Mouse (Mus musculus) thymus, postnatal 36 days (tissue): ENCODE data around the gene Csrp3.
A peak's percentile ranks its signal among the peaks of the same experiment; 100 is the strongest.

Source experiments
- DNase-seq, 2 experiments: peaks; one replicate each; pipeline ENCODE4 v3.0.0; 2022; ENCODE audit warnings: mixed read lengths in 2 of 2

The Csrp3 gene

DNA sequence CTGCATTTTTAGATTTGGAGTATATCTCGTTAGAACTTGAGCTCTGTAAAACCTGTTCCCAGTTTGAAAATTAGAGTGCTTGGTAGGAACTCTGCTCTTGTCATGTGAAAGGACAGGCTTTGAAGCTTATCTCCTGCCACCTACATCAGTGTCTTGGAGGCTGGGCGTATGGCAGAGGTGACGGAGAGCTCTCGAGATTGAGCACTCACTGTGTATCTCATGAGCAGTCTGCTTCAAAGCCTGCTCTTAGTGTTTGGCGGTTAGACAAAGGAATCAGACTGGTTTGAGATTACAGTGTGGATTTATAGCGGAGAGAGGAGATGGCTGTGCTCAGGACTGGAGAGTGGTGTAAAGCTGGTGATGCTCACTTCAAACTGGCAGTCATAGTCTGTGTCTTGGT lies 22.7 kb downstream of the Csrp3 start:
- no peak for DNase-seq

GRCm38 (mm10) chr7:48824671-48825070 lies 23.2 kb downstream of the Csrp3 start:
- DNase-seq, result no peak

DNA sequence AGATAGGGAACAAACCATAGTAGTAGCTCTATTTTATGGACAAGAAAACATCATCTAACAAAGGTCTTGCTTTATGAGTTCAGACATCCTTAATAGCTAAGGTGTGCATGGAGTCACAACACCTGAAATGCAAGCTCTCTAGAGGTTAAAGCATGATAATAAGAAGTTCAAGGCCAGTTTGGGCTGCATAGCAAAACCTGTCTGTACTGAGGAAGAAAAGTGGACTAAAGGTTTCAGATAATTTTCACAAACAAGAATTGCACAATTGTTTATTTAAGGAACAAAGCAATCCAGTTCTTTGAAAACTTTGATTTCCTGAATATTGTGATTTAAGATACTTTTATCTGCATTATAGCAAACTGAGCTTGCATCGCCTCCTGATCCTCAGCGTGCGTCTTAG lies 24.2 kb downstream of the Csrp3 start:
- no peak for DNase-seq

DNA sequence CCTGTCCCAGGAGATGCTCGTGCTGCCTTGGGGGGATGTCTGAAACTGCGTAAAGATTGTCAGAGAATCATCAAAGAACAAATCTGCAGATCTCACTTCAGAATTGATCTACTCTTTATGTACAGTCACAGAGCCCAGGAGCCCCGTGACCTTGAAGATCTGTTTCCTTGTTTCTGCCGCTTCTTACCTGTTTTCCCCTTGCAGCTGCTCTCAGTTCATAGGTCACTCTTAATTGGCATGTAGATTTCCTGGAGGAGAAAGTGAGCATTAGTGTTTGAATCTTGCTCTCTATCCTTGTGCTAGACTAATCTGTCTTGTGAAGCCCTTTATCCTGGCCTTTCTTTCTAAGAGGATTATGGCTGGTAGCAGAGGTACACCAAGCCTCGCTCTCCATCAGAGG lies 26.2 kb downstream of the Csrp3 start:
- no peak for DNase-seq

DNA sequence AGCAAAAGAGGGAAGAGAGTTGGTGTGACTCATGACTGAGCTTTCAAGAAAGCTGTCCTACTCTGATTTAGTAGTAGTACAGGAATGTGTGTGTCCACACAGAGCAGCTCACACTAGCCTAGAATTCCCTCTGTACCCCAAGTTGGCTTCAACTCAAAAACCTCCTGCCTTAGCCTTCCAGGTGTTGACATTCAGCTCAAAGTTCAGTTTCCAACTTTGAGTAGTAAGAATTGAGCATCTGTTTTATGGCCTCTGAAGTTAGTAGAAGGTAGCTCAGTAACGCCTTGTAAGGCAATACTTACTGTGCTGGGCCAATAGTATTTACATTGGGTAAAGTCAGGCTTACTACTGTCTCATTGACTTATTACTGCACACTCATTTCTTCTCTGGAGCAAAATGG lies 34.2 kb downstream of the Csrp3 start:
- no peak for DNase-seq

DNA sequence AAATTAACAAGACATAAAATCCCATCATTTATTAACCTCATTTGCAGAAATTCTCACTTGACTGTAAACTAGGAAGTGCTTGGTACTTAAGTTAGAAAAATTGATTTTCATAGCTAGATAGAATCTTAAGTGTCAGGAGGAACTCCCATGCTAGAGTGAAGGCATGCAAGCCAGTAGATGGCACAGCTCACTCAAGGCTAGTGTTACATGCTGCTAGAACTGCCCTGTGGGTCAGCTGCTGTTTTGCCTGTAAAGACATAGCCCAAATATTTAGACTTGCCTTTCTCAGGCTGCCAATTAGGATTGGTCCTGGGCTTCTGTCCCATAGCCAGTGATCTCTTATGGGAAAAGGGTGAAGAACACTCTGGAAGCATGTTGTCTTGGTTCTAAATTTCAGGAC lies 35.5 kb downstream of the Csrp3 start:
- DNase-seq, result no peak

DNA sequence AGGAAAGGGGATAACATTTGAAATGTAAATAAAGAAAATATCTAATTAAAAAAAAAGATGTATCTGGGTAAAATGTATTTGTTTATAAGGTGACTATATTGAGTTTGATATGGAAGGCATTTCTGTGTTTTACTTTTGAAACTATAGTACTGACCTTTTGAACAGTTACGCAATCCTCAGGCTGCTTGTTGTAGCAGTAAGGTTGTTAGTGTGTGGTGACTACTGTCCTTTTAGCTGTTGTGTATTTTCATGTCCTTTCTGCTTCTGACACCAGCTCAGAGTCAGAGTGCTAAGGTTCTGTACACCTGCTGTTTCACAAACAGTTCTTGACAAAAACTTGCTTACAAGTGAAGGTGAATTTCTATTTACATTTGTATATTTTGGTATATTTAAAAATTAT lies 37.2 kb downstream of the Csrp3 start:
- DNase-seq, result no peak

- DNase-seq, result no peak
Measured at GRCm38 (mm10) chr7:48806587-48806986, 41.2 kb downstream of the Csrp3 start.

- DNase-seq, result no peak
Measured at GRCm38 (mm10) chr7:48803381-48803780, 44.5 kb downstream of the Csrp3 start.

GRCm38 (mm10) chr7:48795130-48795529 lies 52.7 kb downstream of the Csrp3 start:
- DNase-seq, result peak in 1 of 2 experiments; percentile 28

DNA sequence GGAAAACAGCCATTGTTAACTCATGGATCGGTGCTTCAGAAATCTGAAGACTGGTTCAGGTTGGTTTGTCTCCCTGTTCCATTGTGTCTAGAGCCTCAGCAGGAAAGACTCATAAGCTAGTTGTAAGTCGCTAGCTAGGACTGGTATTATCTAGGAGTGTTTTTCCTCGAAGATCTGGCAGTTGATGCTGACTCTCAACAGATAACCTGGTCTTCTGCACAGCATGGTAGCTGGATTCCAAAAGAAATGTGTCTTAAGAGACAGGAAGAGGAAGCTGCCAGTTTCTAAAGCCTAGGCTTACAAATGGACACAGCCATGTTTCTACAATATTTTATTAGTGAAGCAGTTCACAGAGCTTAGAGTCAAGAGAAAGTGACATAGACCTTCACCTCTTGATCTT lies 56.4 kb downstream of the Csrp3 start:
- DNase-seq, result no peak

DNA sequence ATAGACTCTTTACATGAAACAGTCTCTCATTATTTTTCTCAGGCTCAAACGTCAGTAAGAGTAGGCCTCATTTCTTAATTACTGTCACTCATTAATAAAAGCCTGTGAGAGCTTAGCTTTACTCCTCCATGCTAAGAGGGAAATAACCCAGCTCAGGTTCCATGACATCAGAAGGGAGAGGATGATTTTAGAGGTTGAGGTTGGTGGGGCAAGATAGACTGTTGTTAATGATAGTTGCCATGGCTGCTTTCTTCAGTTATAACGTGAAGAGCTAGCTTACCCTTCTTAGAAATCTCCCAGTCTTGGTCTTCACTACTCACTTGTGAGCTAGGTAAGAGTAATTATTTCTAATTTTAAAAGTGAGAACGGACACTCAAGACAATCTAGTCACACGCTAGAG lies 57.7 kb downstream of the Csrp3 start:
- no peak for DNase-seq

DNA sequence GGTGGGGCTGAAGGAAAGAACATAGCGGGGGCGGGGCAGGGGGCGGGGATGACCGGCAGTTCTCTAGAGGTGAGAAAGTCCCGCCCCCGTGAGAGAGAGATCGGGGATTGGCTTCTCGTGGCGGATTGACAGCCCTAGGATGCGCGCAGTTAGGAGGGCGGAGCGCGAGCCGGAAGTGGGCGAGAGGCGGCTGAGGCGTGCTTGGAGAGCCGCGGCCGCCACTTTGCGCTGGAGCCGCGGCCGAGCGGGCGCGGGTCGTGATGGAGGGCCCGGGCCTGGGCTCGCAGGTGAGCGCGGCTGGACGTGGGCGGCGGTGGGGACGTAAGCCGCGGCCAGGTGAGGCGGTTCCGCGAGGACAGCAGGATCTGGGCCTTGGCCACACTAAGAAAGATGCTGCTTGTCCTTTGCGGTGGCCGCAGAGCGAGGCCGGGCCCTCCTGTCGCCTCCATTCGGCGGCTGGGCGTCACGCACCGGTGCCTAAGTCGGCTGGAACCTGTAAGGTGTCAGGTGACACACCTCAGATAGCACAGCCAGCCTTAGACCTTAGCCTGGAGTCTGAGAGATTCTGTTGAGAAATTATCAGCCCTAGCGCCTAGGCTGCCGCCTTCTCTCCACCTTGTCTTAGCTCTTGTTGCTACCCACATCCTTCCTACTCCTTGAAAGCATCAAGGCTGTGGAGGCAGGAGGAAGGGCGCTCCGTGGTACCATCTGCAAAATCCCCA lies 58.8 kb downstream of the Csrp3 start, which contains the start of gene Zdhhc13:
Gene Zdhhc13, plus strand, starts transcription at position 153 of the 722 bp plus-strand sequence.
- DNase-seq, result peak; percentile 94 to 96

GRCm38 (mm10) chr7:48788348-48788747 lies 59.5 kb downstream of the Csrp3 start:
- DNase-seq, result no peak

- no peak for DNase-seq
Measured at GRCm38 (mm10) chr7:48784773-48785523, 62.9 kb downstream of the Csrp3 start.

GRCm38 (mm10) chr7:48782432-48782831 lies 65.4 kb downstream of the Csrp3 start:
- no peak for DNase-seq
